Mouse (Mus musculus): ENCODE data around the gene Myom1.

- TF ChIP-seq CTCF (IDR thresholded peaks at IDR 0.05; ENCODE audit: insufficient read depth, low read length) (no peak), POLR2A (IDR thresholded peaks at IDR 0.05; ENCODE audit: borderline replicate concordance, extremely low read depth, low read depth, low read length) (no peak)
Measured at GRCm38 (mm10) chr17:71135866-71136265, 133.4 kb downstream of the Myom1 start.
